Mouse (Mus musculus): ENCODE data around the gene Nckap5l.

- TF ChIP-seq POLR2A (IDR thresholded peaks at IDR 0.05; ENCODE audit: borderline replicate concordance, extremely low read depth, low read depth, low read length) (no peak), CTCF (IDR thresholded peaks at IDR 0.05; ENCODE audit: insufficient read depth, low read length) (no peak)
Observed at GRCm38 (mm10) chr15:99430394-99430793, 27.2 kb downstream of the Nckap5l start.

All from lung, adult 2 months (tissue).